Mouse (Mus musculus): ENCODE data around the gene E330021D16Rik.
A peak's percentile ranks its signal among the peaks of the same experiment; 100 is the strongest.

The E330021D16Rik gene

GRCm38 (mm10) chr6:136421059-136421458 lies 5.7 kb upstream of the E330021D16Rik start:
- peak in 1 of 2 experiments; percentile 34 for DNase-seq (ENCODE audit: low spot score in 2 of 2)

GRCm38 (mm10) chr6:136418889-136419835 lies 3.8 kb upstream of the E330021D16Rik start:
- DNase-seq (ENCODE audit: low spot score in 2 of 2) = no peak

- no peak for DNase-seq (ENCODE audit: low spot score in 2 of 2)
Observed at GRCm38 (mm10) chr6:136418333-136418848, 3.0 kb upstream of the E330021D16Rik start.

GRCm38 (mm10) chr6:136417864-136418263 lies 2.5 kb upstream of the E330021D16Rik start:
- DNase-seq (ENCODE audit: low spot score in 2 of 2) = no peak

- DNase-seq (ENCODE audit: low spot score in 2 of 2) = no peak
Observed at GRCm38 (mm10) chr6:136413856-136414362, 1.5 kb downstream of the E330021D16Rik start.

GRCm38 (mm10) chr6:136407608-136408192 lies 7.7 kb downstream of the E330021D16Rik start:
- no peak for DNase-seq (ENCODE audit: low spot score in 2 of 2)

GRCm38 (mm10) chr6:136396860-136397259 lies 18.5 kb downstream of the E330021D16Rik start:
- no peak for DNase-seq (ENCODE audit: low spot score in 2 of 2)

- no peak for DNase-seq (ENCODE audit: low spot score in 2 of 2)
Observed at GRCm38 (mm10) chr6:136390262-136390661, 25.1 kb downstream of the E330021D16Rik start.

- DNase-seq (ENCODE audit: low spot score in 2 of 2) = no peak
Observed at GRCm38 (mm10) chr6:136385287-136385686, 30.1 kb downstream of the E330021D16Rik start.

- DNase-seq (ENCODE audit: low spot score in 2 of 2) = no peak
Observed at GRCm38 (mm10) chr6:136383218-136383617, 32.2 kb downstream of the E330021D16Rik start.

GRCm38 (mm10) chr6:136376097-136376496 lies 39.3 kb downstream of the E330021D16Rik start:
- DNase-seq (ENCODE audit: low spot score in 2 of 2) = no peak

GRCm38 (mm10) chr6:136364430-136365098 lies 50.8 kb downstream of the E330021D16Rik start:
- DNase-seq (ENCODE audit: low spot score in 2 of 2) = no peak

- no peak for DNase-seq (ENCODE audit: low spot score in 2 of 2)
Observed at GRCm38 (mm10) chr6:136364008-136364407, 51.4 kb downstream of the E330021D16Rik start.

- DNase-seq (ENCODE audit: low spot score in 2 of 2) = no peak
Observed at GRCm38 (mm10) chr6:136363313-136363712, 52.1 kb downstream of the E330021D16Rik start.

- DNase-seq (ENCODE audit: low spot score in 2 of 2) = no peak
Observed at GRCm38 (mm10) chr6:136358471-136358870, 56.9 kb downstream of the E330021D16Rik start.

- peak in 1 of 2 experiments; percentile 18 for DNase-seq (ENCODE audit: low spot score in 2 of 2)
Observed at GRCm38 (mm10) chr6:136353399-136354184, 61.8 kb downstream of the E330021D16Rik start.

All from thymus, postnatal 10 days (tissue).